Mouse (Mus musculus): Measurements from ENCODE around the gene Bcl2.

GRCm38 (mm10) chr1:106630973-106631372 lies 83.1 kb downstream of the Bcl2 start:
- TF ChIP-seq MAFK (IDR thresholded peaks at IDR 0.05; ENCODE audit: insufficient read depth, low read depth, low read length) (no peak), ZNF384 (IDR thresholded peaks at IDR 0.05; ENCODE audit: low read depth, low read length) (no peak), HCFC1 (IDR thresholded peaks at IDR 0.05; ENCODE audit: borderline replicate concordance, insufficient read depth, low read length) (no peak), CHD2 (IDR thresholded peaks at IDR 0.05; ENCODE audit: low read depth, low read length) (no peak), ZC3H11A (IDR thresholded peaks at IDR 0.05; ENCODE audit: borderline replicate concordance, low read depth, low read length) (no peak)
